Mouse (Mus musculus) spleen, adult 2 months (tissue): ENCODE data around the gene Slc39a13. TPM values are rescaled to one million over a fixed set of nuclear protein-coding genes. Genes with fewer than 3 reads are reported as not detected.
"Not testable (repeated sequence)": the region's sequence is repeated elsewhere in the genome, so short reads cannot be mapped to it uniquely, and the experiment has no call there.

Experiments
- DNase-seq, 2 experiments: peaks; one replicate each; pipeline versions ENCODE4 v3.0.0 to v3.0.0-alpha.2; 2012 to 2021; ENCODE audit warnings: low spot score in 2 of 2, low read depth in 1 of 2
- H3K27ac ChIP-seq: fragments of 200-500 bp; 2 replicates; pipeline ENCODE4 v1.5.1; 2012; ENCODE audit warnings: low read length, inconsistent platforms; ENCODE audit not compliant: insufficient read depth
- H3K27me3 ChIP-seq: fragments of 200-500 bp; 2 replicates; pipeline ENCODE4 v1.6.1; 2012; ENCODE audit warnings: mild to moderate bottlenecking, moderate library complexity, low read length, inconsistent platforms; ENCODE audit not compliant: control insufficient read depth, insufficient read depth
- H3K36me3 ChIP-seq: fragments of 200-500 bp; 2 replicates; pipeline ENCODE4 v1.6.1; 2012; ENCODE audit warnings: mild to moderate bottlenecking, low read length, inconsistent platforms; ENCODE audit not compliant: control insufficient read depth, insufficient read depth
- H3K4me1 ChIP-seq: fragments of 200-500 bp; 2 replicates; pipeline ENCODE4 v1.6.1; 2011; ENCODE audit warnings: inconsistent platforms; ENCODE audit not compliant: control insufficient read depth, insufficient read depth, insufficient read length
- H3K4me3 ChIP-seq: fragments of 200-500 bp; 2 replicates; pipeline ENCODE4 v1.5.1; 2011; ENCODE audit warnings: mild to moderate bottlenecking, inconsistent platforms; ENCODE audit not compliant: insufficient read depth, insufficient read length; ENCODE audit errors: extremely low read depth
- CTCF ChIP-seq: fragments of 200-500 bp; IDR thresholded peaks from 2 replicates; pipeline ENCODE4 v1.5.1; 2011; ENCODE audit warnings: mild to moderate bottlenecking, inconsistent platforms; ENCODE audit not compliant: insufficient read depth, insufficient read length, insufficient replicate concordance; ENCODE audit errors: extremely low read depth
- POLR2A ChIP-seq: fragments of 200-500 bp; IDR thresholded peaks from 2 replicates; pipeline ENCODE4 v1.6.1; 2011; ENCODE audit warnings: low read depth, low read length, inconsistent platforms
- WGBS: fragments of 180-500 bp; shearing (Covaris S2); methylation state at CpG from one replicate; pipeline ENCODE4 v1.1.7; 2018; 5-methylcytosine and 5-hydroxymethylcytosine counted together
- polyA plus RNA-seq: library from polyadenylated mRNA; depleted of rRNA; stranded (reverse); fragments of >200 nt; gene quantifications from 2 replicates; pipeline ENCODE4 v1.2.3, GENCODE M21; 2012

The Slc39a13 gene
- polyA plus RNA-seq, 1 experiment = 31.3 TPM

DNA sequence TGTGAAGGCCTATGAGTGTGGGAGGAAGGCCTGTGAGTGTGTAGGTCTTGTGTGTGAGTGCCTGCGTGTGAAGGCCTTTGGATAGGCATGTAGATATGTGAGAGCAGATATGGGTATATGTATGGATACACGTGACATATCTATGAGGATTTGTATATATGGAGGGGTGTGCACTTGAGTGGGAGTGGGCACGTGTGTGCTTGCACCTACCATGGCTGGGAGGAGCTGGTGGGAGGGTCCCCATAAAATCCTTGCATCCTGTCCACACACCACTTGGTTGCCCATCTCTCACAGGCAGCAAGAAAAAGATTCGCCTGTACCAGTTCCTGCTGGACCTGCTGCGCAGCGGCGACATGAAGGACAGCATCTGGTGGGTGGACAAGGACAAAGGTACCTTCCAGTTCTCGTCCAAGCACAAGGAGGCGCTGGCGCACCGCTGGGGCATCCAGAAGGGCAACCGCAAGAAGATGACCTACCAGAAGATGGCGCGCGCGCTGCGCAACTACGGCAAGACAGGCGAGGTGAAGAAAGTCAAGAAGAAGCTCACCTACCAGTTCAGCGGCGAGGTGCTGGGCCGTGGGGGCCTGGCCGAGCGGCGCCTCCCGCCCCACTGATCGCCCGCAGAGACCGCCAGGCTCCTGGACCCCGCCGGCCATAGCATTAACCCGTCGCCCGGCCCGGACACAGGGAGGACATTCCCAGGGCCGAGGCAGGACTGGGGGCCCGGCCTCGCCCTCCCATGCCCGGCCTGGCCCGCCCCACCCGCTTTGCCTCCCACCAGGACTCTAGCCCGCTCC is 44.8 kb upstream of the Slc39a13 start:
- H3K27ac ChIP-seq = no peak overlapping the region
- 82% methylated on average over 42 of the region's 42 CpGs for WGBS

DNA sequence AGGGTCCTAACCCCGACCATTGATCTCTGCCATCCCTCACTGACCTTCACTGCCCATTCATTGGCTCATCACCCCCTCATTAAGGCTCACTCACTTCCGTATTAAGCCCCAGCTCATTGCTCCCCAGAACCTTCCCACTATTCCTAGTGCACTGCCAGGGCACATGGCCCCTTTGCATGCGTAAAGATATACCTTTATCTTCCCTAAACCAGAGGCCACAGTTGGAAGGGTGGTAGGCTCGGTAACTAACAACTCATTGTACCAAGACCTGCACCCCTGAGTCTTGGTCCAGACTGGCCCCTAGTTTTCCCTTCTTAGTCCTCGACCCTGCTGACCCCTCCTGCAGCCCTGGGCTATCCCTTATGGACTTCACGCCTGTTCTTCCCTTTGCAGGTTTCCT is 43.6 kb upstream of the Slc39a13 start:
- TF ChIP-seq CTCF (no peak), POLR2A (no peak)
- WGBS = 85% methylated on average over 6 of the region's 6 CpGs
- no peaks in the 10 kb centered on the region for H3K27me3 ChIP-seq
- H3K36me3 ChIP-seq = peaks cover 30% of the 10 kb centered on the region
- no peaks in the 10 kb centered on the region for H3K4me1 ChIP-seq
- no peak for DNase-seq
- H3K4me3 ChIP-seq = no peak overlapping the region
- H3K27ac ChIP-seq = no peak overlapping the region

More for the DNA sequence above, 44.8 kb upstream of the Slc39a13 start:
- Histone ChIP-seq H3K4me1 (no peaks in the 10 kb centered on the region), H3K27me3 (no peaks in the 10 kb centered on the region), H3K4me3 (no peak overlapping the region), H3K36me3 (peaks cover 26% of the 10 kb centered on the region)
- peak in 1 of 2 experiments; percentile 48 for DNase-seq
- peak; percentile 52; the same call in 1 of the 2 replicates for TF ChIP-seq CTCF
- TF ChIP-seq POLR2A = no peak

DNA sequence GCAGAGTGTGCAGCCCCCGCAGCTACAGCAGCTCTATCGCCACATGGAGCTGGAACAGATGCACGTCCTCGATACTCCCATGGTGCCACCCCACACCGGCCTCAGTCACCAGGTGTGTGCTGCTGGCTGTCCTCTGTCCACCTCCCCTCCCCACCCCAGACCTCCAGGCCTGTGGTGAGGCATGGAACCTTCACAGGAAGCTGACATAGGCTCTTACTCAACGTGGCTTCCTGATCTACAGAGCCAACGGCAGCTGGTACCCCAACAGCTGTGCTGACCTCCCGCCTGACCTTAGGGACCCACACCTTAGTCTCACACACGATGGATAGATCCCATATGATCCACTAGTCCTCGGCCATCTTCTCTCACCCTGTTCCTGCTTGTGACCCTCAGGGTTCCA is 43.1 kb upstream of the Slc39a13 start:
- Histone ChIP-seq H3K27me3 (no peaks in the 10 kb centered on the region), H3K4me3 (no peak overlapping the region), H3K27ac (no peak overlapping the region), H3K4me1 (no peaks in the 10 kb centered on the region), H3K36me3 (peaks cover 30% of the 10 kb centered on the region)
- no peak for DNase-seq
- no peak for TF ChIP-seq POLR2A
- TF ChIP-seq CTCF = no peak
- 47% methylated on average over 10 of the region's 10 CpGs for WGBS

DNA sequence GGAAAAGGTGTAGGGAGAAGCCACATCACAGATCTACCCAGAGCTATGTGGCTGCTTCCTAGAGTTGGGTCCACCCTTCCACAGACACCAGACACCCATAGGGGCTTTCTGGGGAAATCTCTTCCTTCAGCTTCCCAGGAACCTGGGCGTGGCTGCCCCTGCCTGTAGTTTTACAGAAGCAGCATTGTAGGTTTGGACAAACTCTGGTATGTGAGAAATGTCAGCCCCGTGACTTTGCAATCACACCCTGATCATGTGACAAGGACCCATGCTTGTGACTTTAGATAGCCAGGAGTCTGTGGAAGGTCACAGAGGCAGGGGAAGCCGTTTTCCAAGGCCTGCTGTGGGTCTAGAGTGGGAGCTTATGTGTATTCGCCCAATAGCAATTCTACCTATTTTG is 42.3 kb upstream of the Slc39a13 start:
- Histone ChIP-seq H3K4me3 (no peak overlapping the region), H3K27me3 (no peaks in the 10 kb centered on the region), H3K36me3 (peaks cover 30% of the 10 kb centered on the region), H3K4me1 (no peaks in the 10 kb centered on the region), H3K27ac (no peak overlapping the region)
- WGBS = 78% methylated on average over 4 of the region's 4 CpGs
- TF ChIP-seq CTCF (no peak), POLR2A (no peak)
- DNase-seq = no peak

DNA sequence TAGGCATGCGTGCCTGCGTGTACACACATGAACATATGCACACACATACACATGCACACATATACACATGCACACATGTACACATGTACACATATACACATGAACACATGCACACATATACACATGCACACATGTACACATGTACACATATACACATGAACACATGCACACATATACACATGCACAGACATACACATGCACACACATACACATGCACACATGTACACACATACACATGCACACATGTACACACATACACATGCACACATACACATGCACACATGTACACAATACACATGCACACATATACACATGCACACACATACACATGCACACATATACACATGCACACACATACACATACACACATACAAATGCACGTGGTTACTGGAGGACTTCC is 41.6 kb upstream of the Slc39a13 start:
- H3K27me3 ChIP-seq, H3K4me1 ChIP-seq, H3K27ac ChIP-seq, H3K4me3 ChIP-seq, DNase-seq: not testable (repeated sequence)
- 92% methylated on average over 3 of the region's 3 CpGs for WGBS
- H3K36me3 ChIP-seq = peaks cover 30% of the 10 kb centered on the region

DNA sequence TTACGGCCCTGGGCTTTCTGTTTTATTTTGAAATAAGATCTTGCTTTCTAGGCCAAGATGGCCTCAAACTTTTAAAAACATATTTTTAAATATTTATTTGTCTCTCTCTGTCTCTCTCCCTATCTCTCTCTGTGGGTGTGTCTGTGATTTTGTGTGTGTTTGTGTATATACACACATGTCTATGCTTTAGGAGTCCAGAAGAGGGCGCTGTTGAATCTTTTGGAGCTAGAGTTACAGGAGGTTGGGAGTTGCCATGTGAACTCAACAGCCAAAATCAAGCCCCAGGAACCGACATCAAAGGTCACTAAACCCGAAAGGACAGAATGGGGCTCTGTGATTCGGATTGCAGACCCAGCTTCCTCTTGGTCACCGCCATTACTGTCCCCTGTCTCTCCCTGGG is 40.2 kb upstream of the Slc39a13 start:
- DNase-seq = no peak
- Histone ChIP-seq H3K4me3 (no peak overlapping the region), H3K27ac (no peak overlapping the region), H3K36me3 (peaks cover 27% of the 10 kb centered on the region), H3K4me1 (no peaks in the 10 kb centered on the region), H3K27me3 (no peaks in the 10 kb centered on the region)
- WGBS = 89% methylated on average over 6 of the region's 6 CpGs
- no peak for TF ChIP-seq CTCF
- TF ChIP-seq POLR2A = no peak

DNA sequence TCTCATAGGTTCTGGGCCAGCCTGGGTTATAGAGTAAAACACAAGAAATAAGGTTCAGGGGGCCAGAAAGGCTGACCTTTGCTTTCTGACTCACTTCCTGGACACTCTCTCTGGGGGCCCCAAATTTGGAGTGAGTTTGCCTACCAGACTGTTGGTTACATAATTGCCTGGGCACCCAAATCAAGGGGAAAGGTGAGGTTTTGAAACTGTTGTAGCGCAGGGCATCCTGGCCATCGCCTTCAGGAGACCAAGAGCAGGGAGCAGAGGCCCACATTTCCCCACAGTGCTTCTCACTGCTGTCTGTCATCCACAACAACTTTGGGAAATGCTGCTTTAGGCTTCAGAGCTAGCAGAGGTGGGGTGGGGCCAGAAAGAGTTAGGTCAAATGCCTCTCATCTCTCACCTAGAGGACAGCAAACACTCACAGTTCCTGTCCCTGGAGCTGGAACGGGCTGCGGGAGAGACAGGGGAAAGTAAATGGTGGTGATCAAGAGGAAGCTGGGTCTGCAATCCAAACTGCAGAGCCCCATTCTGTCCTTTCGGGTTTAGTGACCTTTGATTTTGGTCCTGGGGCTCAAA is 39.7 kb upstream of the Slc39a13 start:
- WGBS = 94% methylated on average over 5 of the region's 5 CpGs
- Histone ChIP-seq H3K27me3 (no peaks in the 10 kb centered on the region), H3K4me3 (no peak overlapping the region), H3K27ac (no peak overlapping the region), H3K4me1 (no peaks in the 10 kb centered on the region), H3K36me3 (peaks cover 22% of the 10 kb centered on the region)
- TF ChIP-seq POLR2A = no peak
- TF ChIP-seq CTCF = no peak
- no peak for DNase-seq
